Mouse (Mus musculus): ENCODE results near the gene Gmeb2.

- no peak for TF ChIP-seq CTCF (IDR thresholded peaks at IDR 0.05; ENCODE audit: insufficient read depth, low read depth, low read length)
- TF ChIP-seq POLR2A (IDR thresholded peaks at IDR 0.05; ENCODE audit: insufficient read depth, low read depth, low read length): no peak
Observed at GRCm38 (mm10) chr2:181205678-181206077, 82.2 kb downstream of the Gmeb2 start.
